Mouse (Mus musculus): Measurements from ENCODE around the gene Plvap. TPM values are rescaled to one million over a fixed set of nuclear protein-coding genes. Genes with fewer than 3 reads are reported as not detected.

Gene Plvap
- total RNA-seq, 2 experiments from 2014 or later = 15.9 to 16.6 TPM

DNA sequence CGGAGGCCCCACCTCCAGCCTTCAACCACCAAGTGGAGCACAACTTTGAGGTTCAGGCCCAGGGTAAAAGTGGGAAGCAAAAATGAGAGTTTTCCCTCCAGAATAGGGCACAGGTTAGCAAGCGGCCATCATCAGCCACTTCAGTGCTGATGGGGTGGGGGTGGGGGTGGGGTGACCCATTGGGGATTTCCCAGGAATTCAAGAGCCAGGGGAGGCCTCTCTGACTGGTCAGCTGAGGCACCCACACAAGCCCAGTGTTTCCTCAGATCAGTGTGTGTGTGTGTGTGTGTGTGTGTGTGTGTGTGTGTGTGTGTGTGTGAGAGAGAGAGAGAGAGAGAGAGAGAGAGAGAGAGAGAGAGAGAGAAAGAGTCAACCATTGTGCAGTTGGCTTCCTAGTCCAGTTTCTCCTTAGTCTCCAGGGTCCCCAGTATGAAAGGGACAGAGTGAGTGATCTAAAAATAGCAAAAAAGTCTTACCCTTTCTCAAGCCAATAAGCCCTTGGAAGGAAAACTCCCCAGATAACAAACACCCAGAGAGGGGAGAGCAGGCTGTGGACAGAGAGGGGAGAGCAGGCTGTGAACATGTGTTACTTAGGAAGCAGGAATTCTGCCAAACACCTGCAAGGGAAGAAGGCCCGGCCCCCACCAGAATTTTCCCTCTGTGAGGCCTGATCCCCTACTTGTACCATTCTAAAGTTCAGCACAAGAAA is 15.8 kb upstream of the Plvap start:
- DNase-seq (ENCODE audit: low spot score in 2 of 2) = no peak

DNA sequence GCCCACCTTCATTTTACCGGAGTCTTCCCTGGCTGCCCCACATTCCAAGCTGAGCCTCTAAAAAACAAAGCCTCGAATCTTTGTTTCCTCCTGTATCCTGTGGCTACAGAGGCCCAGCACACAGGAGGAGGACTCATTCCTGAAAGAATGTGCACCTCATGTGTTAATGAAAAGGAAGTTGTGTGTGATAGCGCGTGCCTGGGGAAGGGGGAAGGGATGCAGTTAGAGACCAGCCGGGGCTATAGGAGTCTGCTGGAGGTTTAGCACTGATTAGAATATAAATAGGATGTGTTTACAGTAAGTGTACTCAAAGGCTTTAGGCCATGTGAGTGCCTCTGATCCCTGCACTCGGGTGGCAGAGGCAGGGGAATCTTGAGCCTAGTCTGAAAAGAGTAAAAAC is 14.7 kb upstream of the Plvap start:
- no peak for DNase-seq (ENCODE audit: low spot score in 2 of 2)

DNA sequence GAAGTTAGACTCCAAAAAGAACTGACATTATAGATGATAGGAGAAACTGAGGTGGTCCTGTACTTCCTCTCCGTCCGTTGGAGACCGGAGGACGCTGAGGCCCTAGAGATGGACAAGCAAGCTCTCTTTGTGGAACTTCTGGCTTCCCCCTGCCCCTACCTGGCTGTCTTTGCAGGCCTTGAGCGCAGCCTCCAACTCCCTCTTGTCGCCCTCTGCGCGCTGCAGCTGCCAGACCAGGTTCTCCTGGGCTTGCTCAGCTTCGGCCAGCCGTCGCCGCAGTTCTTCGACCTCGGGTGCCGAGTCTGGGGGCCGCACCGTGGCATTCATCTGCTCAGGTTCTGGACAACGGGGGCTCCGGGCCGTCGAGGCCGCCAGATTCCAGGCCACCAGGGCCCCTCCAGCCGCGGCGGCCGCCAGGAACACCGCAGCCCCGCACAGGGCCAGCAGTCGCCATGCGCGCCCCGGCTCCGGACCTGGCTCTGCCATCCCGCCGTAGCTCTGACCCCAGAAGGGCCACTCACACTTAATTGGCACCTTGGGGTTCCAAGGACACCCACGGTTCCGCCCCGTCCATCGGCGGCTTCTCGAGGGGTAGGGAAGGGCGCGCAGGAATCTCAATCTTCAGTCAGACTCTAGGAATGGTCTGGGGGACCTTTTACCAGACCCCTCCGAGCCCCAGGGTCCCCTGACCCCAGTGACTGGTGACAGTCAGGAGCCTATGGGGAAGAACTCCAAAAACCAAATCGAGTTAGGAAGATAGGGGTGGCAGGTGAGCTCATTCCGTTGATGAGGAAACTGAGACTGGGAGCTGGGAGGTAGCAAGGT is 13.9 kb upstream of the Plvap start, which contains the start of gene Ccdc194:
TSS of gene Ccdc194 (minus strand) at position 486 of the 825 bp plus-strand sequence.
- DNase-seq (ENCODE audit: low spot score in 2 of 2) = no peak

DNA sequence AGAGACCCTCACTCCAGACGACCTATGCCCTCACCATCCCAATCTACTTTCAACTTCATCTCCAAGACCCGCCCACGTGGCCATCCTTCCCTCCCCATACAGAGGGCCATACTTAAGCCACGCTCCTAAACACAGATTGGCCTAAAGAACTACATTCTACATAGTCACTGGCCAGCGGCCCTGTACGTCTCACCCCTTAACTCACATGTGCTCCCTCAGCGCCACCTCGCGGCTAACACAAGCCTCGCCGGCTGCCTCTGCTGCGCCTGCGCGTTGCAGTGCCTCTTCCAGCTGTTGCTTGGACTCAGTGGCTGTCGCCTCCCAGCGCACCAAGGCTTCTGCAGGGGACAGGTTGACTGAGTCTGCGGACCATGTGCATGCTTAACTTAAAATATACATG is 10.1 kb upstream of the Plvap start:
- peak; percentile 96 to 97 for DNase-seq (ENCODE audit: low spot score in 2 of 2)

- DNase-seq (ENCODE audit: low spot score in 2 of 2) = peak in 1 of 2 experiments; percentile 64
Observed at GRCm38 (mm10) chr8:71519037-71519825, 7.7 kb upstream of the Plvap start.

DNA sequence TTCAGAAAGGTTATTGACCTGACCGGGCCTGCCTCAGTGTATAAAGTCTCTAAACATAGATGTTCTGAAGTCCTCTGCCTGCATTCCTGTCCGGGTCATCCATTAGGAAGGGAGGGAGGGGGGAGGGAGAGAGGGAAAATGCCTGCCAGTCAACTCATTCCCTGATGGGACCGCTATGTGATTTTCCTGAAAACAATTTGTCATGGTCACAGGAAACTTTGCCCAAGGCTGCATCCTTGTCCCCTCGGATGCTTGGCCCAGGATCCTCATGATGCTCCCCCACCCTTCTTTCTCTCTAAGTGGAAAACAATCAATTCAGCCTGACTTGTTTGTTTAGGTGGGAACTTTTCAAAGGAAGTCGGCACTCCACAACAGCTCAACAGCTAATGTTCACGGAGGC is 5.2 kb upstream of the Plvap start:
- no peak for DNase-seq (ENCODE audit: low spot score in 2 of 2)

DNA sequence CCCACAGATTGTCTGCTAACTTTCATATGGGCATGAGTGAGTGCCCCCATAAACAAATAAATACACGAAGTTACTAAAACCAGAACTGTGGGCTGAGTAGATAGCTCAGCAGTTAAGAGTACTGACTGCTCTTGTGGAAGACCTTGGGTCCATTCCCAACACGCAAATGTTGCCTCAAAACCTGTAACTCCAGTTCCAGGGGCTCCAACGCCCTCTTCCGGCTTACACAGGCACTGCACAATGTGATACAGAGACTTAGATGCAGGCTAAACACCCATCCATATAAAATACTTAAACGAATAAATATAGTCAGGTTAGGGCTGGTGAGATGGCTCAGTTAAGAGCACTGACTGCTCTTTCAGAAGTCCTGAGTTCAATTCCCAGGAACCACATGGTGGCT is 3.5 kb upstream of the Plvap start:
- no peak for DNase-seq (ENCODE audit: low spot score in 2 of 2)

- no peak for DNase-seq (ENCODE audit: low spot score in 2 of 2)
Observed at GRCm38 (mm10) chr8:71513018-71513754, 1.6 kb upstream of the Plvap start.

- DNase-seq (ENCODE audit: low spot score in 2 of 2) = no peak
Observed at GRCm38 (mm10) chr8:71509316-71509715, 2.2 kb downstream of the Plvap start.

GRCm38 (mm10) chr8:71507589-71508104 is 3.9 kb downstream of the Plvap start:
- peak; percentile 60 to 80 for DNase-seq (ENCODE audit: low spot score in 2 of 2)

- no peak for DNase-seq (ENCODE audit: low spot score in 2 of 2)
Observed at GRCm38 (mm10) chr8:71505979-71506378, 5.6 kb downstream of the Plvap start.

- no peak for DNase-seq (ENCODE audit: low spot score in 2 of 2)
Observed at GRCm38 (mm10) chr8:71505326-71505725, 6.2 kb downstream of the Plvap start.

DNA sequence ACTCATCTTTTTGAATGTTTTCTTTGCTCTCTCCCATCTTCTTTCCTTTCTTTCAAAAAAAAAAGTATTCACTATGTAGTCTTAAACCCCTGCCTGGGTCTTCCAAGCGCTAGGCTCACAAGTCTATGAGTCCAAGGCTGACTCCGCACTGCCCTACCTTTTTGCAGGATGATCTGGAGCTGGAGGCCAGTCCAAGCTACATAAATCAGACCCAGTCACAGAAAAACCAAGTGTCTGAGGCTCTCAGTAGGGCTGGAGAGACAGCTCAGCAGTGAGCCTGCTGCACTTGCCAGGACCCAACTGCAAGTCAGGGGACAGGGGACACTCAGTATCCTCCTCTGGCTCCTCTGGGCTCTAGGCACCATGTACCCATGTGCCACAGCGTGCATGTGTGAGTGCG is 7.2 kb downstream of the Plvap start:
- no peak for DNase-seq (ENCODE audit: low spot score in 2 of 2)

GRCm38 (mm10) chr8:71498816-71499690 is 12.5 kb downstream of the Plvap start:
- no peak for DNase-seq (ENCODE audit: low spot score in 2 of 2)

DNA sequence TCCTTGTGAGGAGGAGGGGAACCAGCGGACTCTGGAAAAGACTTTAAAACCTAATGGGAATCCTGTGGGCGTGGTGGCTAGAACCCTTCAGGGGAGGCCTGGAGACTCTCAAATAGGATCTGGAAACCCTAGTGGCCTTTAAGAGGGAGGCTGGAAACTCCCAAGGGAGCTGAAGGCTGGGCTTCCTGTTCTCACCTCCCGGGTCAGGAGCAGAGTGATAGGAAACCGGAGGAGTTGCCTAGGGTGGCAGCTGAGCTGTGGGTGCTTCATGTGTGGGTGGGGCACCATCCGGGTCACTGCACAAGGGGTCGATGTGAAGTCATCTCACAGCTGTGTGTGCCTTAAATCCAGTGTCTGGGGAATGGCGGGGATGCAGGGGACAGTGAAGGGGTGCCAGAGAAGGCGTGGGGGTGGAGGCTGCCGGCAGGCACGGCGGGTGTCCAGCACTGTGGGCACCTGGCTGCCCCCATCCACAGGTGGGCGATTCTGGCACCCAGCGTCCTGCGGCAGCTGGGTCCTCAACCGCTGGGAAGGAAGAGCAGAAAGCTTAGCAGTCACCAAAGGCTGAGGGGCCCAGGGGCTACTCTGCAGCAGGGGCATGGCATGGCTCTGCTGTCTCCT is 13.6 kb downstream of the Plvap start:
- no peak for DNase-seq (ENCODE audit: low spot score in 2 of 2)

DNA sequence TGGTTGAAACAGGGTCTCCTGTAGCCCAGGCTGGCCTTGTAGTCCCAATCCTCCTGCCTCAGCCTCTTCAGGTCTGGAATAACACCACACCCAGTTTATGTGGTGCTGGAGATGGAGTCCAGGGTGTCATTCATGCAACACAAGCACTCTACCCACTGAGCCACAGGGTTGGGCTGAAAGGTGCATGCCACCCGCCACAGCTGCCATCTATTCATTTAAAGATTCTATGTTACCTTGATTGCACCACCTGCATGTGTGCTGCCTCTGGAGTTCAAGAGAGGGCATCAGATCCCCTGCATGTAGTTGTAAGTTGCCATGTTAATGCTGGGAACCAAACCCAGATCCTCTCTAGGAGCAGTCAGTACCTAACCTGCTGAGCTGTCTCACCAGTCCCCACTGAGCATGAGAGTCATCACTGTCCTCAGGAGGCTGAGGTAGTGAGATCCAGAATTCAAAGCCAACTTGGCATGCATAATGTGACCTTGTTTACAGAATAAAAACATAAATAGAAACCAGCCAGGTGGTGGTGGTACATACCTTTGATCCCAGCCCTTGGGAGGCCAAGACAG is 14.4 kb downstream of the Plvap start:
- DNase-seq (ENCODE audit: low spot score in 2 of 2) = no peak

DNA sequence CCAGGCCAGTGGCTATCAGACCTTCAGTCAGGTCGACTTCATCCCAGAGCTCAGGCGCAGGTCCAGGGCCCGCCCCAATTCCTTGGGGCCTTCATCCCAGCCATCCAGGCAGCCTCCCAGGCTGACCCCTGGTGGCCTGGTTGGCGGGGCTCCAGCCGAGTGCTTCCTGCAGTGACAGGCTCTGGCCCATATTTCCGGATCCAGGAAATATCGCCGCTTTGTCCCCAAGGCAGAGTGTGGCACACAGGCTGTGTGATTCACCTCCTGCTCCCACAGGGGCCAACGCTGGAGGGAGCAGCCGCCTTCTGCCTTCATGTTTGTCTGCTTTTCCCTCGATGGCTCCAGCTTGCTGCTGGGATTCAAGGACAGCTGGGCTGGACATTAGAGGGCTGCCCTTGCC is 15.1 kb downstream of the Plvap start:
- DNase-seq (ENCODE audit: low spot score in 2 of 2) = peak; percentile 80 to 89

DNA sequence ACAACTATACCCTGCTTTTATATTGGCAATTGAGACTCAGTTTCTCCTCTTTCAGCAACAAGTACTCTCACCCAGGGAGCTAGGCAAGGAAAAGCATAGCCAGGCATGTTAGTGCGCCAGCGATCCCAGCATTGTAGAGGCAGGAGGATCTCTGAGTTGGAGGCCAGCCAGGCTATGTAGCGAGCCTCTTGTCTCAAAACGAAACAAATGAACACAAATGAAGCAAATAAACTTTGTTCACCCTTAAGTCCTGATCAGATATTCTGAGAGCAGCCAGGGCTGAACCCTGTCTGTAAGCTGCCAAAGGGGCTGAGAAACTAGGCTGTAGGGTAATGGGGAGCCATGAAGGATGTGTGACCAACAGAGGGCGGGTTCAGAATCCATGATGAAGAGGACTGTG is 15.7 kb downstream of the Plvap start:
- no peak for DNase-seq (ENCODE audit: low spot score in 2 of 2)

- peak; percentile 74 to 85 for DNase-seq (ENCODE audit: low spot score in 2 of 2)
Observed at GRCm38 (mm10) chr8:71495039-71495438, 16.5 kb downstream of the Plvap start.
